Mouse (Mus musculus): ENCODE results near the gene Gm36864. TPM values are rescaled to one million over a fixed set of nuclear protein-coding genes. Genes with fewer than 3 reads are reported as not detected.
A peak's percentile ranks its signal among the peaks of the same experiment; 100 is the strongest.

Gene Gm36864
- total and polyA plus RNA-seq, 2 experiments from 2014 or later = not detected

DNA sequence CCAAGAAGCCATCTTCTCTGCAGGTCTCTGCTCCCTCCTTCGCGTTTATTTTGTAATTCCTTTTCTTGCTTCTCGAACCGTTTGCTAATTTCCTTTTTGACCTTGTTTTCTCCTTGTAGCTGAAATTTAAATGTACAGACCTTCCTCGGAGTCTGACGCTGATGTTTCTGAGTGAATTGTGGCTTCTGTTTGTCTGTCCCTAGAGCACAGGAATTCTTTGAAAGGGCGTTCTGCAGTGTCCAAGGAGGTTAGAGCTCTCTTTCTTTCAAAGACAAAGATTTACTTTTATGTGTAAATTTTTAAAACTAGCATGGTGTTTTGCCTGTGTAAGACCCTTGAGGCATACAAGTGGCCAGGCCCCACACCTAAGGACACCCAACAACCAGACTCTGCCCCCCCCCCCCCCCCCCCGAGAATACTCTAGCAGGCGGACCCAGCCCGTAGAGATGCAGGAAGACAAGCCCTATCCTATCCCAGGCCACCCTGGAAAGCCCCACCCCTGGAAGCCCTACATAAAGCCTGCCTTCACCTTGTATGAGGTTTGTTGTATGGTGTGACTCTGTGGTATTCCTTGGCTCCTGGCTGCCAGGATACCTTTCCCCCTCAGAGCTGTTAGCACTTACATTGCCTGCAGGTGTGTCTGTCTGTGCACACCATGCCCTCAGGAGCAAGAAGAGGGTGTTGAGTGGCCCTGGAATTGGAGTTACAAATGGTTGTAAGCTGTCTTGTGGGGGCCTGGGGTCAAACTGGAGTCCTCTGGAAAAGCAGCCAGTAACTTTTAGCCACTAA, 40.7 kb downstream of the Gm36864 start:
- TF ChIP-seq CTCF (IDR thresholded peaks at IDR 0.05; ENCODE audit: low read depth) (no peak), EP300 (IDR thresholded peaks at IDR 0.05; ENCODE audit: low read depth) (no peak)
- no peaks in the 10 kb centered on the region for H3K36me3 ChIP-seq (replicated peaks; ENCODE audit: control insufficient read depth, insufficient read depth, low read length)
- H3K27me3 ChIP-seq (ENCODE audit: control insufficient read depth, insufficient read depth, low read length) = 0 out of 2 replicates have a peak, but pooled peaks cover 15% of the 10 kb centered on the region
- no peak for ATAC-seq (ENCODE audit: insufficient read depth, low read depth)
- no peaks in the 10 kb centered on the region for H3K4me1 ChIP-seq (ENCODE audit: control insufficient read depth, insufficient read depth)
- H3K27ac ChIP-seq (ENCODE audit: low read depth) = no peak overlapping the region
- no peak overlapping the region for H3K9ac ChIP-seq (replicated peaks; ENCODE audit: low read depth, low read length)
- no peak overlapping the region for H3K4me3 ChIP-seq (ENCODE audit: low read depth, low read length)
- no peak overlapping the region for H3K4me2 ChIP-seq (ENCODE audit: low read depth, low read length)
- H3K9me3 ChIP-seq (replicated peaks; ENCODE audit: control insufficient read depth, low read length) = no peaks in the 10 kb centered on the region
- DNase-seq (ENCODE audit: low spot score) = no peak
- WGBS = 63% methylated on average over 10 of the region's 10 CpGs

DNA sequence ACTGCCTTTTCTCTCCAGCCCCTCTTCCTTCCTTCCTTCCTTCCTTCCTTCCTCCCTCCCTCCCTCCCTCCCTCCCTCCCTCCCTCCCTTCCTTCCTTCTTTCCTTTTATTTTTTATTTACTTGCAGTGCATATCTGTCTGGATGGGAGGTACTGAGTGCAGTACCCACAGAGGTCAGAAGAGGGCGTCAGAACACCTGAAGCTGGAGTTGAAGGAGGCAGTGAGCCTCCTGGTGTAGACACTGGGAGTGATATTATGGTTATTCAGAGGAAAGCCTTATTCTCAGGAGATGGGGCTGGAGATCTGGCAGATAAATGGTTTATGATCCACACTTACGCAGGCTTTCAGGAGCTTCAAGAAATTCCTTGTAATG, 41.3 kb downstream of the Gm36864 start:
- Histone ChIP-seq H3K4me2 (ENCODE audit: low read depth, low read length) (no peak overlapping the region), H3K27me3 (ENCODE audit: control insufficient read depth, insufficient read depth, low read length) (0 out of 2 replicates have a peak, but pooled peaks cover 15% of the 10 kb centered on the region), H3K27ac (ENCODE audit: low read depth) (no peak overlapping the region), H3K36me3 (replicated peaks; ENCODE audit: control insufficient read depth, insufficient read depth, low read length) (no peaks in the 10 kb centered on the region), H3K4me3 (ENCODE audit: low read depth, low read length) (no peak overlapping the region), H3K9ac (replicated peaks; ENCODE audit: low read depth, low read length) (no peak overlapping the region), H3K9me3 (replicated peaks; ENCODE audit: control insufficient read depth, low read length) (no peaks in the 10 kb centered on the region), H3K4me1 (ENCODE audit: control insufficient read depth, insufficient read depth) (no peaks in the 10 kb centered on the region)
- ATAC-seq (ENCODE audit: insufficient read depth, low read depth) (no peak), DNase-seq (ENCODE audit: low spot score) (no peak)
- 45% methylated on average over 2 of the region's 2 CpGs for WGBS
- TF ChIP-seq CTCF (IDR thresholded peaks at IDR 0.05; ENCODE audit: low read depth) (peak; percentile 18; the same call in 1 of the 2 replicates), EP300 (IDR thresholded peaks at IDR 0.05; ENCODE audit: low read depth) (no peak)

DNA sequence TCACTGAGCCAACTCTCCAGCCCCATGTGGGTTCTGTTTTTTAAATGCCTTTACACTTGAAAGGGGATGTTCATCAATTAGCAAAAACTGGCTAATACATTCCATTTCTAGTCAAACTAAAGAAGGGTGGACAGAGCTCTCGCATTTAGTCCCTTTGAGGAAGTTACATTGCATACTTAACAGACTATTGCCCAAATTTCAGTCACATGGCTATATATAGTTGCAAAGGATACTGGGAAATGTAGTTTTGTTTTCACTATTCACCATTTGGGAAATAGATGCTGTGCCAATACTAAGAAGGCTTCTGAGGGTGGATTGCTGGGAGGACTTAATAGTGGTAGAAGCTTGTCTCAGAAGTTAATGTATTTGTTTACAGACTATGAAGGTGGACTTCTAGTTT, 45.0 kb downstream of the Gm36864 start:
- H3K27me3 ChIP-seq (ENCODE audit: control insufficient read depth, insufficient read depth, low read length) = no peaks in the 10 kb centered on the region
- H3K4me3 ChIP-seq (ENCODE audit: low read depth, low read length) = no peak overlapping the region
- no peak for DNase-seq (ENCODE audit: low spot score)
- no peak overlapping the region for H3K9ac ChIP-seq (replicated peaks; ENCODE audit: low read depth, low read length)
- 44% methylated on average over 1 of the region's 1 CpGs for WGBS
- no peak overlapping the region for H3K4me2 ChIP-seq (ENCODE audit: low read depth, low read length)
- TF ChIP-seq CTCF (IDR thresholded peaks at IDR 0.05; ENCODE audit: low read depth) (no peak), EP300 (IDR thresholded peaks at IDR 0.05; ENCODE audit: low read depth) (no peak)
- H3K4me1 ChIP-seq (ENCODE audit: control insufficient read depth, insufficient read depth) = no peaks in the 10 kb centered on the region
- H3K9me3 ChIP-seq (replicated peaks; ENCODE audit: control insufficient read depth, low read length) = no peaks in the 10 kb centered on the region
- ATAC-seq (ENCODE audit: insufficient read depth, low read depth) = no peak
- H3K36me3 ChIP-seq (replicated peaks; ENCODE audit: control insufficient read depth, insufficient read depth, low read length) = no peaks in the 10 kb centered on the region
- H3K27ac ChIP-seq (ENCODE audit: low read depth) = no peak overlapping the region

DNA sequence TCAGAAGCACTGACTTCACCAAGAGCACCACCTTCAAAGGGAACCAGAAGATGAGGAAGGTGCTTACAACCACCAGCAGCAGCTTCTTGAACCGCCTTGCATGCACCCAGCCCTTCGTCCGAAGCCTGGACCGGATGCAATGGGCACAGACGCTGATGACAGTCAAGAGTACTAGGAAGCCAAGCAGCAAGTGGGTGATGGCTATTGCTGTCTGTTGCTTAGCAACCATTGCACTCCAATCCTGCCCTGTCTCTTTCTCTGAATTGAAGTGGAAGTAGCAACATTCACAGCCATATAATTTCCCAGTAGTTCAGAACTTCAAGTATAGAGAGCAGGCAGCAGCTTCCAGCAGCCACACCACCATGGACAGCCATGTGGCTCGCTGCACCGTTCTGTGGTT, 45.6 kb downstream of the Gm36864 start:
- Histone ChIP-seq H3K9ac (replicated peaks; ENCODE audit: low read depth, low read length) (no peak overlapping the region), H3K9me3 (replicated peaks; ENCODE audit: control insufficient read depth, low read length) (no peaks in the 10 kb centered on the region), H3K4me2 (ENCODE audit: low read depth, low read length) (no peak overlapping the region), H3K36me3 (replicated peaks; ENCODE audit: control insufficient read depth, insufficient read depth, low read length) (no peaks in the 10 kb centered on the region), H3K27ac (ENCODE audit: low read depth) (no peak overlapping the region), H3K4me3 (ENCODE audit: low read depth, low read length) (no peak overlapping the region), H3K27me3 (ENCODE audit: control insufficient read depth, insufficient read depth, low read length) (no peaks in the 10 kb centered on the region), H3K4me1 (ENCODE audit: control insufficient read depth, insufficient read depth) (no peaks in the 10 kb centered on the region)
- DNase-seq (ENCODE audit: low spot score) (no peak), ATAC-seq (ENCODE audit: insufficient read depth, low read depth) (no peak)
- 69% methylated on average over 7 of the region's 7 CpGs for WGBS
- TF ChIP-seq EP300 (IDR thresholded peaks at IDR 0.05; ENCODE audit: low read depth) (no peak), CTCF (IDR thresholded peaks at IDR 0.05; ENCODE audit: low read depth) (no peak)

DNA sequence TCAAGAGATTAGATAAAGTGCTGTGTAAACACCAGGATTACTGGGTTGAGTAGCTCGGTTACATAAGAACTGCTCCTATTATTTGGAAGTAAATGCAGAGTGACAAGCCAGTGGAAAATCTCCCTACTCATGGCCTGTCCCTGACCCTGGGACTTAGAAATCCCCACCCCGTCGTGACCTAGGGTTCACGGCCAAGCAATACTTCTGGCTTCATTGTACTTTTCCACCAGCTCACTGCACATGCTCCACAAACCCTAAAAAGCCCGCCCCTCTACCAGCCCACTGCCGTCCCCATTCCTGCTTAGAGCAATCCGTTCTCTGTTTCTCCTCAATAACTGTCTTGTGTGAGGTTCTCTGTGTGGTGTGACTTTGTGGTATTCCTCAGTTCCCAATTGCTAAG, 51.8 kb downstream of the Gm36864 start:
- no peaks in the 10 kb centered on the region for H3K36me3 ChIP-seq (replicated peaks; ENCODE audit: control insufficient read depth, insufficient read depth, low read length)
- DNase-seq (ENCODE audit: low spot score) (no peak), ATAC-seq (ENCODE audit: insufficient read depth, low read depth) (no peak)
- WGBS = 51% methylated on average over 7 of the region's 7 CpGs
- no peak overlapping the region for H3K4me3 ChIP-seq (ENCODE audit: low read depth, low read length)
- no peaks in the 10 kb centered on the region for H3K4me1 ChIP-seq (ENCODE audit: control insufficient read depth, insufficient read depth)
- no peak overlapping the region for H3K4me2 ChIP-seq (ENCODE audit: low read depth, low read length)
- TF ChIP-seq EP300 (IDR thresholded peaks at IDR 0.05; ENCODE audit: low read depth) = no peak
- TF ChIP-seq CTCF (IDR thresholded peaks at IDR 0.05; ENCODE audit: low read depth) = no peak
- H3K9ac ChIP-seq (replicated peaks; ENCODE audit: low read depth, low read length) = no peak overlapping the region
- no peak overlapping the region for H3K27ac ChIP-seq (ENCODE audit: low read depth)
- no peaks in the 10 kb centered on the region for H3K27me3 ChIP-seq (ENCODE audit: control insufficient read depth, insufficient read depth, low read length)
- H3K9me3 ChIP-seq (replicated peaks; ENCODE audit: control insufficient read depth, low read length) = no peaks in the 10 kb centered on the region

DNA sequence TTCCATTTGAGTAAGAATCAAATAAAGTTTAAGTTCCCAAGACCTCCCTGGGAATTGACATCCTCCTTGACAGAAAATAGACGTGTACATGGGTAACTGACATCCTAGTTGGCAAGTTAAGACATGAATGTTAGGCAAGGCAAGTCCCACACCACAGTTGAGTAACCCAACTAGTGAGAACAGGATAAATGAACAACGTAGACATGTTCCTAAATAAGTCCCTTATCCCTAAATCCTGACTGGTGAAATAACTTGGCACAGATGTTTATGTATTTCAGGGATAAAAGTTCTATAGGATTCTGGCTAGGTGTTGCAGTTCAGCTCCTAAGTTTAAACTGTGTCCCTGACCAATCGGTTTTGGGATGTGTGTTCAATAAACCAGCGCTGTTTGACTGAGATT, 55.0 kb downstream of the Gm36864 start:
- Histone ChIP-seq H3K4me1 (ENCODE audit: control insufficient read depth, insufficient read depth) (no peaks in the 10 kb centered on the region), H3K27ac (ENCODE audit: low read depth) (no peak overlapping the region), H3K9me3 (replicated peaks; ENCODE audit: control insufficient read depth, low read length) (no peaks in the 10 kb centered on the region), H3K9ac (replicated peaks; ENCODE audit: low read depth, low read length) (no peak overlapping the region), H3K4me3 (ENCODE audit: low read depth, low read length) (no peak overlapping the region), H3K4me2 (ENCODE audit: low read depth, low read length) (no peak overlapping the region), H3K36me3 (replicated peaks; ENCODE audit: control insufficient read depth, insufficient read depth, low read length) (no peaks in the 10 kb centered on the region), H3K27me3 (ENCODE audit: control insufficient read depth, insufficient read depth, low read length) (no peaks in the 10 kb centered on the region)
- no peak for TF ChIP-seq CTCF (IDR thresholded peaks at IDR 0.05; ENCODE audit: low read depth)
- TF ChIP-seq EP300 (IDR thresholded peaks at IDR 0.05; ENCODE audit: low read depth) = no peak
- no peak for ATAC-seq (ENCODE audit: insufficient read depth, low read depth)
- WGBS = 56% methylated on average over 4 of the region's 4 CpGs
- no peak for DNase-seq (ENCODE audit: low spot score)

Measured in heart, postnatal 0 days (tissue).